Mouse (Mus musculus): ENCODE data around the gene Gm3173.
"Not testable (repeated sequence)": the region's sequence is repeated elsewhere in the genome, so short reads cannot be mapped to it uniquely, and the experiment has no call there.

- not testable (repeated sequence) for TF ChIP-seq POLR2A, CTCF (IDR thresholded peaks at IDR 0.05; ENCODE audit: insufficient read depth, low read depth, low read length)
These were observed 50.7 kb downstream of the Gm3173 start, which contains the start of gene Gm3182 for GRCm38 (mm10) chr14:4481445-4481844.
